Mouse (Mus musculus) testis, postnatal 14 days (tissue): ENCODE measurements around the gene Tsga10ip.

Experiments used
- DNase-seq: peaks from one replicate; pipeline ENCODE4 v3.0.0; 2021; ENCODE audit warnings: low spot score

Tsga10ip gene

DNA sequence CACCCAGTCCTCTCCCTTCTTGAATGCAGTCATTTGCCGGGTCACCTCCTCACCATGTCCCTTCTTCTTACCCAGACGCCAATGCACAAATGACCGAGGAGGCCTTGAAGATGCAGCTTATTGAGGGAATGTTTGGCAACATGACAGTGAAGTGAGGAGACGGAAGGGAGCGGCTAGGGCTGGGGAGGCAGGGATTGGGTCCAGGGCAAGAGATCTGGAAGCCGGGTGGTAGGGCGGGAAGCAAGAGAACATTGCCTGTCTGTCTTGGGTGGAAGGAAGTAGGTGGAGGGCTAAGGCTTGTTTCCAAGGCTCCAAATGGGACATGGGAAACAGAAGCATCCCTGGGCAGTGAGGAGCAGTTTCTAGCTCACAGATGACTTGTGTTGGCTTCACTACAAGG, 61.0 kb downstream of the Tsga10ip start:
- no peak for DNase-seq
